Comparison of ENCODE assay signal across 20 mouse cellular contexts in genomic region chr17:30222837-30223236, GRCm38 (mm10).
DNase-seq lines count a peak whose midpoint lies in the region; ATAC-seq and TF ChIP-seq lines count a peak whose summit lies in the region.
"Had no signal": no experiment of that assay in that cellular context is flagged by ENCODE, and none has a peak within 500 bp of the region (broad histone marks: within the 10 kb centered on the region; RNA-seq: fewer than 3 reads in every experiment).

No protein-coding gene starts in this region.

- TF ChIP-seq CTCF in midbrain, postnatal 0 days (IDR thresholded peaks at IDR 0.05), result no peak

- peaks cover 18% of the 10 kb centered on the region for H3K36me3 ChIP-seq in hindbrain, embryonic 10.5 days
- H3K36me3 ChIP-seq in hindbrain, embryonic 16.5 days (ENCODE audit: control insufficient read depth, insufficient read depth, low read length), result peaks cover 2% of the 10 kb centered on the region
- H3K36me3 ChIP-seq in midbrain, embryonic 11.5 days (ENCODE audit: control insufficient read depth, insufficient read depth, low read length), result no peaks in the 10 kb centered on the region
- peaks cover 8% of the 10 kb centered on the region; the same call in 1 of the 2 replicates for H3K36me3 ChIP-seq in midbrain, postnatal 0 days (ENCODE audit: insufficient read depth, low read length)
- peaks cover 6% of the 10 kb centered on the region for H3K36me3 ChIP-seq in midbrain, embryonic 16.5 days (ENCODE audit: control insufficient read depth, insufficient read depth, low read length)

- DNase-seq in hindbrain, embryonic 10.5 days (ENCODE audit: low spot score), result no peak
- DNase-seq in midbrain, embryonic 11.5 days (ENCODE audit: low spot score, missing footprints), result peak; percentile 91
- no peak for DNase-seq in midbrain, postnatal 0 days (ENCODE audit: low spot score)
- DNase-seq in ZHBTc4 (ENCODE audit: low read depth, low spot score), result peak; percentile 17
- no peak for DNase-seq in frontal cortex, adult 2 months (ENCODE audit: extremely low spot score in 1 of 2, low spot score in 1 of 2)
- DNase-seq: adrenal gland, adult 8-10 months; adrenal gland, postnatal 36 days; cerebellum, adult 2 months; cerebellum, postnatal 10 days; gastrocnemius, postnatal 36 days; heart, adult 11 months; heart, postnatal 4 days had no signal

- H3K4me3 ChIP-seq in hindbrain, embryonic 10.5 days, result no peak overlapping the region
- H3K4me3 ChIP-seq in hindbrain, embryonic 16.5 days (ENCODE audit: low read length), result no peak overlapping the region
- no peak overlapping the region for H3K4me3 ChIP-seq in midbrain, embryonic 11.5 days (ENCODE audit: low read depth, low read length)
- H3K4me3 ChIP-seq in midbrain, postnatal 0 days (ENCODE audit: low read depth, low read length), result no peak overlapping the region
- H3K4me3 ChIP-seq in midbrain, embryonic 16.5 days (ENCODE audit: low read depth, low read length), result no peak overlapping the region
- H3K4me3 ChIP-seq: embryonic facial prominence, embryonic 15.5 days; erythroblast, embryonic 14.5 days; heart, embryonic 13.5 days; hindbrain, embryonic 15.5 days had no signal

- H3K4me2 ChIP-seq in hindbrain, embryonic 16.5 days (ENCODE audit: low read length), result no peak overlapping the region
- no peak overlapping the region for H3K4me2 ChIP-seq in midbrain, embryonic 11.5 days
- H3K4me2 ChIP-seq in midbrain, postnatal 0 days (ENCODE audit: low read depth, low read length, poor library complexity, severe bottlenecking), result no peak overlapping the region
- H3K4me2 ChIP-seq in midbrain, embryonic 16.5 days (ENCODE audit: low read length), result no peak overlapping the region
- H3K4me2 ChIP-seq: embryonic facial prominence, embryonic 15.5 days; heart, embryonic 13.5 days; hindbrain, embryonic 15.5 days had no signal

- no peak for ATAC-seq in hindbrain, embryonic 16.5 days
- no peak for ATAC-seq in midbrain, embryonic 11.5 days (ENCODE audit: low FRiP score)
- ATAC-seq in midbrain, postnatal 0 days (ENCODE audit: low FRiP score), result no peak
- peak; percentile 46; the same call in 1 of the 2 replicates for ATAC-seq in midbrain, embryonic 16.5 days
- ATAC-seq: inflammation-experienced regulatory T-cells, adult 6 months had no signal

- H3K9ac ChIP-seq in hindbrain, embryonic 16.5 days (ENCODE audit: low read depth, low read length), result no peak overlapping the region
- H3K9ac ChIP-seq in midbrain, embryonic 11.5 days (ENCODE audit: low read length), result peak overlapping the region; percentile 28; the same call in 1 of the 2 replicates
- H3K9ac ChIP-seq in midbrain, postnatal 0 days (replicated peaks; ENCODE audit: low read length, poor library complexity, severe bottlenecking), result no peak overlapping the region
- no peak overlapping the region for H3K9ac ChIP-seq in midbrain, embryonic 16.5 days (ENCODE audit: low read depth, low read length)
- H3K9ac ChIP-seq: embryonic facial prominence, embryonic 15.5 days; heart, embryonic 13.5 days; hindbrain, embryonic 15.5 days had no signal

- WGBS in hindbrain, embryonic 10.5 days, result 77% methylated on average over 12 of the region's 12 CpGs
- 50% methylated on average over 12 of the region's 12 CpGs for WGBS in hindbrain, embryonic 16.5 days
- WGBS in midbrain, embryonic 11.5 days, result 53% methylated on average over 12 of the region's 12 CpGs
- 25% methylated on average over 12 of the region's 12 CpGs for WGBS in midbrain, postnatal 0 days
- WGBS in midbrain, embryonic 16.5 days, result 27% methylated on average over 12 of the region's 12 CpGs

- H3K9me3 ChIP-seq in hindbrain, embryonic 10.5 days, result no peaks in the 10 kb centered on the region
- no peaks in the 10 kb centered on the region for H3K9me3 ChIP-seq in hindbrain, embryonic 16.5 days (ENCODE audit: control insufficient read depth, low read length)
- no peaks in the 10 kb centered on the region for H3K9me3 ChIP-seq in midbrain, embryonic 11.5 days (ENCODE audit: control insufficient read depth, low read length)
- no peaks in the 10 kb centered on the region for H3K9me3 ChIP-seq in midbrain, postnatal 0 days (ENCODE audit: low read length)
- no peaks in the 10 kb centered on the region for H3K9me3 ChIP-seq in midbrain, embryonic 16.5 days (replicated peaks; ENCODE audit: control insufficient read depth, low read length, poor library complexity, severe bottlenecking)
- H3K9me3 ChIP-seq: embryonic facial prominence, embryonic 15.5 days; heart, embryonic 13.5 days; hindbrain, embryonic 15.5 days had no signal

- peaks cover 53% of the 10 kb centered on the region for H3K4me1 ChIP-seq in hindbrain, embryonic 10.5 days (replicated peaks)
- peaks cover 16% of the 10 kb centered on the region for H3K4me1 ChIP-seq in hindbrain, embryonic 16.5 days (ENCODE audit: control insufficient read depth, insufficient read depth, low read depth, low read length)
- peaks cover 40% of the 10 kb centered on the region for H3K4me1 ChIP-seq in midbrain, embryonic 11.5 days (ENCODE audit: control insufficient read depth, insufficient read depth, low read length)
- H3K4me1 ChIP-seq in midbrain, postnatal 0 days (ENCODE audit: insufficient read depth, low read length), result peaks cover 17% of the 10 kb centered on the region
- peaks cover 27% of the 10 kb centered on the region for H3K4me1 ChIP-seq in midbrain, embryonic 16.5 days (ENCODE audit: control insufficient read depth, insufficient read depth, low read length)

- H3K27me3 ChIP-seq in hindbrain, embryonic 10.5 days (ENCODE audit: insufficient read depth, poor library complexity, severe bottlenecking), result no peaks in the 10 kb centered on the region
- H3K27me3 ChIP-seq in hindbrain, embryonic 16.5 days (replicated peaks; ENCODE audit: control insufficient read depth, insufficient read depth, low read length), result no peaks in the 10 kb centered on the region
- H3K27me3 ChIP-seq in midbrain, embryonic 11.5 days (ENCODE audit: control insufficient read depth, insufficient read depth, low read length), result no peaks in the 10 kb centered on the region
- no peaks in the 10 kb centered on the region for H3K27me3 ChIP-seq in midbrain, postnatal 0 days (ENCODE audit: insufficient read depth, low read length)
- no peaks in the 10 kb centered on the region for H3K27me3 ChIP-seq in midbrain, embryonic 16.5 days (ENCODE audit: control insufficient read depth, insufficient read depth, low read depth, low read length)
- H3K27me3 ChIP-seq: CH12.LX; embryonic facial prominence, embryonic 15.5 days; heart, embryonic 13.5 days; hindbrain, embryonic 15.5 days had no signal

- H3K27ac ChIP-seq in hindbrain, embryonic 10.5 days, result peak overlapping the region; percentile 45; the same call in 1 of the 2 replicates
- no peak overlapping the region for H3K27ac ChIP-seq in hindbrain, embryonic 16.5 days (ENCODE audit: low read depth, low read length)
- peak overlapping the region; percentile 11; the same call in 1 of the 2 replicates for H3K27ac ChIP-seq in midbrain, embryonic 11.5 days (ENCODE audit: low read depth, low read length)
- no peak overlapping the region for H3K27ac ChIP-seq in midbrain, postnatal 0 days (ENCODE audit: low read depth, low read length)
- H3K27ac ChIP-seq in midbrain, embryonic 16.5 days (ENCODE audit: low read length), result peak overlapping the region; percentile 5; the same call in 1 of the 2 replicates
- H3K27ac ChIP-seq: embryonic facial prominence, embryonic 15.5 days; heart, embryonic 13.5 days; hindbrain, embryonic 15.5 days had no signal

Comparison
In these comparisons a context has a peak if more than half of its experiments do, and no peak if none do; other contexts are left out.
1. DNase-seq: peak in midbrain, embryonic 11.5 days (single experiment) and ZHBTc4 (single experiment); none in hindbrain, embryonic 10.5 days (single experiment), midbrain, postnatal 0 days (single experiment) and frontal cortex, adult 2 months (0 of 2).
2. H3K27ac ChIP-seq: peak in hindbrain, embryonic 10.5 days (single experiment), midbrain, embryonic 11.5 days (single experiment) and midbrain, embryonic 16.5 days (single experiment); none in hindbrain, embryonic 16.5 days (single experiment) and midbrain, postnatal 0 days (single experiment).